Mouse (Mus musculus) neural tube, postnatal 0 days (tissue): Measurements from ENCODE around the gene Gm49359. TPM values are rescaled to one million over a fixed set of nuclear protein-coding genes. Genes with fewer than 3 reads are reported as not detected.

ENCODE experiments used
- microRNA-seq: library from miRNA; unstranded; fragments of <30 nt; microRNA quantifications from one replicate; pipeline ENCODE4, GENCODE M21; 2016
- polyA plus RNA-seq: library from polyadenylated mRNA; unstranded; fragments of >200 nt; fragmentation: Nextera tagmentation; extraction: Ambion mirVana; gene quantifications from 2 replicates; pipeline ENCODE4 v1.2.1, GENCODE M21; 2015

Gm49359 gene
- 7.1 and 10.5 TPM in 2 replicates for polyA plus RNA-seq

DNA sequence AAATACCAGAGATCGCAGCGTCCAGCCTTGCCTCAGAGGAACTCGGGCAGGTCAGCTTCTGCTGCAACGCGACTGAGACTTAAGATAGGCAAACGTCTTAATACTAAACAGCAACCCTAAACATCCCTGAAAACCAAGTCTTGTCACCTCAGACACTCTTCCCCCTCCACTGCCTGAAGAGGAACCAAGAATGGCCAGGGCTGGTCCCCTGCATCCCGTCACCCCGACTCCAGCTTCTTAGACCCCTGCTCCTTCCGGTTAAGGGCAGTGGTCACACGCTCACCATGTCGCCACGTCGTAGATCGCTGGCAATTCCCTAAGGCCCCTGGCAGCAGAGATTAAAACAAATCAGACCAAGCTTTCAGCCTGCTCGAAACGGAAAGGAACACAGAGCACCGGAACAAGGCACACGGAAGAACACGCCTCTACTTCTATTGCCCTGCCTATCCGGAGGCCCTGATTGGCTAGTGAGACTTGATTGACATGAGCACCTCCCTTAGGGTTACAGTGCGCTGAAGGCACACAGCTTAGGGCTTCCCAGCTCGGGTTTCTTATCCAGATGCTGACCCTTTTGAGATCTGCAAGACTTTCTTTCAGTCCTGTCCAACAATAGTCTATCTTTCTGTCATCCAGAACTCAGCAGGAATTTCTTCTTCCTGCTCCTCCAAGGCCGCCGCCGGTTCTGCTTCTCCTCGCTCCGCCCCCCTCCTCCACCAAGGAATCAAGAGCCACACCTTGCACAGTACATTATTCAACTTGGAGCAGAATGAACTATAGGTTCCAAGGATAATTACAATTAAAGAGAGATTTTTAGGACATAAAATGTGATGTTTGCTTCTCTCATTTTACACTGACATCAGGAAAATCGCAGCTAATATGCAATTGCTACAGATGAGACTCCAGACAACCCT is at the start of gene Gm49359:
Gene Gm49359, minus strand, starts transcription at position 409 of the 911 bp plus-strand sequence.

Small RNA genes within 50 kb of the gene (microRNA-seq; reads per million reads assigned to microRNA genes)
- gene Gm22256 = not detected

Other genes with a start within 250 kb of the Gm49359 start
- 2.0 and 2.5 TPM in 2 replicates for gene Gm3604, start 83.7 kb downstream of the Gm49359 start, polyA plus RNA-seq
- gene Zfp935, start 91.7 kb upstream of the Gm49359 start, polyA plus RNA-seq = 1.6 TPM in 1 of 2 replicates, not detected in the other
- gene Zfp934, start 104.4 kb upstream of the Gm49359 start, polyA plus RNA-seq = 8.3 and 8.9 TPM in 2 replicates
- gene 6720489N17Rik, start 157.3 kb upstream of the Gm49359 start, polyA plus RNA-seq = 4.5 and 5.2 TPM in 2 replicates